Mouse (Mus musculus): ENCODE data around the gene Baiap3. TPM values are rescaled to one million over a fixed set of nuclear protein-coding genes. Genes with fewer than 3 reads are reported as not detected.

Gene Baiap3
- polyA plus RNA-seq (2015; fragmentation: Nextera tagmentation; extraction: Ambion mirVana) = 7.5 and 11.9 TPM in 2 replicates

DNA sequence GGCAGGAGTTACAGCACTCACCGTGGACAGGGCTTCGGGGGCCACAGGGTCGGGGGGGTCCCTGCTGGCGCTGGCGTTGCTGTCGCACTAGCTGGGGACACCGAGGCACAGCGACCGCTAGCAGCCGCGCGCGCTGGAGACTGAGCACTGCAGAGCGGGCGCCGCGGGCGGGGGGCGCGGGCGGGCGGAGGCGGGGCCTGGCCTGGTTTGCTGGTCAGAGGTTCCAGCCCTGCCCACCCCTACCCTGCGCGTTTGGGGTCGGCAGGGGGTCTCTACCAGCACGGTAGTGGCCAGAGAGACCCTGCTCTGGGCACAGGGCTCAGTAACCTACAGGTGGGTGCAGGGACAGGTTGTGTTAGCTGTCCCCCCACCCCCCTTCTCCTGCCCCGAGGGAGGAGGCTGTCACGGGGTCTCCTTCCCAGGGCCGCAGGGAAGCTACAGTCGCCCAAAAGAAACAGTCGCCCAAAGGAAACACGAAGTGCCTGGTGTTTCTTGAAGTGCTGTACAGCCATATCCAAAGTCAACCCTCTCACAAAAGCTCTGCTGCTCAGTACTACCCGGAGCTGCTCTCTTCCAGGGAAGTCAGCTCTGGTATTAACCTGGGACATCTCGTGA lies at the start of gene Baiap3:
TSS of gene Baiap3 (minus strand) at position 225 of the 615 bp plus-strand sequence.

DNA sequence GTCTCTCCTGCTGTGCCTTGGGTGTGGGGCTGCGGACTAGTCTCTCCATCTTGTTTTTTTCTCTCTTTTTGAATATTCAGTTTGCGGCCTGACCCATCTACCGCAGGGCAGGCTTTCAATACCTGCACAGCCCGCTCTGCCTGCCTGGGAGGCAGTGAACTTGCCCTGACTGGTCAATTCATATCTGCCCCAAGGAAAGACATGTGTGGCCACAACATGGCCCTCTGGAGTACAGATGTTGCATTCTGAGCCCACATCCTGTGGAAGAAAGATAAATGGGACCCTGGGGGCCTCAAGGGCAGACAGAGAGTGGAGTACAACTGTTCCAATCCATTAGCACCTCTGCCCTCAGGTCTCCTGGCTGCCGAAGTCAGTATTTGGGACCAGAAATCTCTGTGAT lies 41.9 kb upstream of the Baiap3 start, which contains the start of gene Prss34:
TSS of gene Prss34 (plus strand) at position 301 of the 400 bp plus-strand sequence.

GRCm38 (mm10) chr17:25274571-25275346 lies 18.6 kb upstream of the Baiap3 start, which contains the start of gene Ube2i:
Gene Ube2i (minus strand): TSS chr17:25274622.

GRCm38 (mm10) chr17:25239695-25240636 lies 16.2 kb downstream of the Baiap3 start, which contains the start of the genes Gnptg and Tsr3:
Gene Gnptg (minus strand): TSS chr17:25240124.
Gene Tsr3 (plus strand): TSS chr17:25240170.

Small RNA genes within 50 kb of the gene (microRNA-seq; reads per million reads assigned to microRNA genes)
- gene Mir3547 (ENCODE audit: borderline replicate concordance, insufficient number of aligned reads) = 5.6 reads per million, percentile 8 among the genes with 10 or more reads in this experiment

Other genes starting within 250 kb of the Baiap3 start
- gene Cramp1l, start 240.6 kb downstream of the Baiap3 start, polyA plus RNA-seq (2015; fragmentation: Nextera tagmentation; extraction: Ambion mirVana) = 4.4 and 4.6 TPM in 2 replicates
- gene Ift140, start 240.3 kb downstream of the Baiap3 start, polyA plus RNA-seq (2015; fragmentation: Nextera tagmentation; extraction: Ambion mirVana) = 9.8 and 14.3 TPM in 2 replicates
- gene Tmem204, start 172.8 kb downstream of the Baiap3 start, polyA plus RNA-seq (2015; fragmentation: Nextera tagmentation; extraction: Ambion mirVana) = 47.0 and 48.5 TPM in 2 replicates
- gene Telo2, start 140.4 kb downstream of the Baiap3 start, polyA plus RNA-seq (2015; fragmentation: Nextera tagmentation; extraction: Ambion mirVana) = 17.3 and 18.1 TPM in 2 replicates
- 0.17 and 0.25 TPM in 2 replicates for gene Ptx4, start 135.6 kb downstream of the Baiap3 start, polyA plus RNA-seq (2015; fragmentation: Nextera tagmentation; extraction: Ambion mirVana)
- gene Clcn7, start 123.0 kb downstream of the Baiap3 start, polyA plus RNA-seq (2015; fragmentation: Nextera tagmentation; extraction: Ambion mirVana) = 11.8 and 20.7 TPM in 2 replicates
- gene Ccdc154, start 93.9 kb downstream of the Baiap3 start, polyA plus RNA-seq (2015; fragmentation: Nextera tagmentation; extraction: Ambion mirVana) = 0.06 TPM in 1 of 2 replicates, not detected in the other
- gene Gm38655, start 80.9 kb downstream of the Baiap3 start, polyA plus RNA-seq (2015; fragmentation: Nextera tagmentation; extraction: Ambion mirVana) = 0.33 and 0.40 TPM in 2 replicates
- gene BC003965, start 71.8 kb downstream of the Baiap3 start, polyA plus RNA-seq (2015; fragmentation: Nextera tagmentation; extraction: Ambion mirVana) = 34.5 and 37.5 TPM in 2 replicates
- 6.8 and 7.2 TPM in 2 replicates for gene Unkl, start 68.0 kb downstream of the Baiap3 start, polyA plus RNA-seq (2015; fragmentation: Nextera tagmentation; extraction: Ambion mirVana)
- gene Gnptg, start 16.2 kb downstream of the Baiap3 start, polyA plus RNA-seq (2015; fragmentation: Nextera tagmentation; extraction: Ambion mirVana) = 69.2 and 75.2 TPM in 2 replicates
- 59.7 and 65.7 TPM in 2 replicates for gene Tsr3, start 16.2 kb downstream of the Baiap3 start, polyA plus RNA-seq (2015; fragmentation: Nextera tagmentation; extraction: Ambion mirVana)
- 292 and 391 TPM in 2 replicates for gene Ube2i, start 18.3 kb upstream of the Baiap3 start, polyA plus RNA-seq (2015; fragmentation: Nextera tagmentation; extraction: Ambion mirVana)
- gene Prss34, start 42.0 kb upstream of the Baiap3 start, polyA plus RNA-seq (2015; fragmentation: Nextera tagmentation; extraction: Ambion mirVana) = 0.44 and 1.4 TPM in 2 replicates
- 0.14 and 0.75 TPM in 2 replicates for gene Prss28, start 52.3 kb upstream of the Baiap3 start, polyA plus RNA-seq (2015; fragmentation: Nextera tagmentation; extraction: Ambion mirVana)
- not detected in 2 replicates for gene Prss29, start 62.3 kb upstream of the Baiap3 start, polyA plus RNA-seq (2015; fragmentation: Nextera tagmentation; extraction: Ambion mirVana)
- 1.0 and 2.1 TPM in 2 replicates for gene Tpsab1, start 89.2 kb upstream of the Baiap3 start, polyA plus RNA-seq (2015; fragmentation: Nextera tagmentation; extraction: Ambion mirVana)
- gene Tpsb2, start 109.9 kb upstream of the Baiap3 start, polyA plus RNA-seq (2015; fragmentation: Nextera tagmentation; extraction: Ambion mirVana) = 45.1 and 65.1 TPM in 2 replicates
- 0.68 and 1.3 TPM in 2 replicates for gene Tpsg1, start 112.9 kb upstream of the Baiap3 start, polyA plus RNA-seq (2015; fragmentation: Nextera tagmentation; extraction: Ambion mirVana)
- 4.6 and 7.3 TPM in 2 replicates for gene Cacna1h, start 177.4 kb upstream of the Baiap3 start, polyA plus RNA-seq (2015; fragmentation: Nextera tagmentation; extraction: Ambion mirVana)
- gene Tekt4, start 198.3 kb upstream of the Baiap3 start, polyA plus RNA-seq (2015; fragmentation: Nextera tagmentation; extraction: Ambion mirVana) = 0.17 and 0.30 TPM in 2 replicates
- 0.11 TPM in 2 replicates for gene Sstr5, start 240.9 kb upstream of the Baiap3 start, polyA plus RNA-seq (2015; fragmentation: Nextera tagmentation; extraction: Ambion mirVana)